Mouse (Mus musculus): ENCODE results near the gene AI413582. TPM values are rescaled to one million over a fixed set of nuclear protein-coding genes. Genes with fewer than 3 reads are reported as not detected.

The AI413582 gene
- total and polyA plus RNA-seq, 2 experiments: 4.9 to 12.9 TPM

GRCm38 (mm10) chr17:27577468-27577867 lies 11.9 kb upstream of the AI413582 start:
- no peak for TF ChIP-seq POLR2A (IDR thresholded peaks at IDR 0.05; ENCODE audit: extremely low read depth, insufficient read depth, low read length)
- no peak for TF ChIP-seq CTCF (IDR thresholded peaks at IDR 0.05; ENCODE audit: low read depth, low read length)
- H3K4me1 ChIP-seq (ENCODE audit: control insufficient read depth, insufficient read depth, low read length): no peaks in the 10 kb centered on the region
- H3K9ac ChIP-seq (ENCODE audit: low read depth, low read length): no peak overlapping the region
- H3K36me3 ChIP-seq (ENCODE audit: control insufficient read depth, insufficient read depth, low read length): peaks cover 9% of the 10 kb centered on the region; the same call in 1 of the 2 replicates
- no peaks in the 10 kb centered on the region for H3K27me3 ChIP-seq (ENCODE audit: control insufficient read depth, insufficient read depth, low read length)
- no peak overlapping the region for H3K27ac ChIP-seq (replicated peaks; ENCODE audit: insufficient read depth, low read depth, low read length)
- H3K79me2 ChIP-seq (ENCODE audit: control insufficient read depth, insufficient read depth, low read length): no peaks in the 10 kb centered on the region
- no peak overlapping the region for H3K4me3 ChIP-seq (ENCODE audit: insufficient read depth, low read depth, low read length)
- DNase-seq (ENCODE audit: extremely low read depth, low read depth, low spot score): no peak
- 80% methylated on average over 6 of the region's 6 CpGs for WGBS

DNA sequence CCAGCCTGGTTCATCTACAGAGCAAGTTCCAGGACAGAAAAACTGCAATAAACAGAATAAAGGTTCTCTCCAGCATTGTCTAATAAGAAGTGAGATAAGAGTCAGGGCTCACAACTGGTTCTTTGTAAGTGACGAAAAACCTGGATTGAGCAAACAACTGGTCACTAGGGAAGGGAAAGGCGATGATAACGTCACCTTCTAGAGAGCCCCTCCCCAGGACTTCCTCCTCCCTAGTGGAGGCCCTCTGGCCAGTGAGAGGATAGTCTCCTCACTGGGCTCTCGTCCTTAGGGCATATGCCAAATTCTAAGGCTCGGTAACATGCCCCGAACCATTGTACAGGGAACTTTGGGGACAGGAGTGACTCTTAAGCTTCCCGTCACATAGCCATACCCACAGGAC lies 10.5 kb upstream of the AI413582 start:
- H3K79me2 ChIP-seq (ENCODE audit: control insufficient read depth, insufficient read depth, low read length): no peaks in the 10 kb centered on the region
- WGBS: 88% methylated on average over 7 of the region's 7 CpGs
- H3K4me1 ChIP-seq (ENCODE audit: control insufficient read depth, insufficient read depth, low read length): peaks cover 2% of the 10 kb centered on the region; the same call in 1 of the 2 replicates
- no peak overlapping the region for H3K27ac ChIP-seq (replicated peaks; ENCODE audit: insufficient read depth, low read depth, low read length)
- peaks cover 8% of the 10 kb centered on the region; the same call in 1 of the 2 replicates for H3K36me3 ChIP-seq (ENCODE audit: control insufficient read depth, insufficient read depth, low read length)
- no peak for TF ChIP-seq CTCF (IDR thresholded peaks at IDR 0.05; ENCODE audit: low read depth, low read length)
- no peak overlapping the region for H3K9ac ChIP-seq (ENCODE audit: low read depth, low read length)
- H3K4me3 ChIP-seq (ENCODE audit: insufficient read depth, low read depth, low read length): no peak overlapping the region
- no peaks in the 10 kb centered on the region for H3K27me3 ChIP-seq (ENCODE audit: control insufficient read depth, insufficient read depth, low read length)
- no peak for DNase-seq (ENCODE audit: extremely low read depth, low read depth, low spot score)

- Histone ChIP-seq H3K79me2 (ENCODE audit: control insufficient read depth, insufficient read depth, low read length) (no peaks in the 10 kb centered on the region), H3K36me3 (ENCODE audit: control insufficient read depth, insufficient read depth, low read length) (peaks cover 5% of the 10 kb centered on the region; the same call in 1 of the 2 replicates), H3K27ac (replicated peaks; ENCODE audit: insufficient read depth, low read depth, low read length) (no peak overlapping the region), H3K9ac (ENCODE audit: low read depth, low read length) (no peak overlapping the region), H3K4me1 (ENCODE audit: control insufficient read depth, insufficient read depth, low read length) (peaks cover 2% of the 10 kb centered on the region; the same call in 1 of the 2 replicates), H3K4me3 (ENCODE audit: insufficient read depth, low read depth, low read length) (no peak overlapping the region), H3K27me3 (ENCODE audit: control insufficient read depth, insufficient read depth, low read length) (no peaks in the 10 kb centered on the region)
- no peak for TF ChIP-seq CTCF (IDR thresholded peaks at IDR 0.05; ENCODE audit: low read depth, low read length)
- no peak for TF ChIP-seq POLR2A (IDR thresholded peaks at IDR 0.05; ENCODE audit: extremely low read depth, insufficient read depth, low read length)
- DNase-seq (ENCODE audit: extremely low read depth, low read depth, low spot score): no peak
- 80% methylated on average over 10 of the region's 10 CpGs for WGBS
Observed at GRCm38 (mm10) chr17:27575116-27575776, 9.7 kb upstream of the AI413582 start.

- no peak for DNase-seq (ENCODE audit: extremely low read depth, low read depth, low spot score)
- H3K27ac ChIP-seq (replicated peaks; ENCODE audit: insufficient read depth, low read depth, low read length): no peak overlapping the region
- no peaks in the 10 kb centered on the region for H3K79me2 ChIP-seq (ENCODE audit: control insufficient read depth, insufficient read depth, low read length)
- TF ChIP-seq POLR2A (IDR thresholded peaks at IDR 0.05; ENCODE audit: extremely low read depth, insufficient read depth, low read length) (no peak), CTCF (IDR thresholded peaks at IDR 0.05; ENCODE audit: low read depth, low read length) (no peak)
- no peak overlapping the region for H3K9ac ChIP-seq (ENCODE audit: low read depth, low read length)
- no peak overlapping the region for H3K4me3 ChIP-seq (ENCODE audit: insufficient read depth, low read depth, low read length)
- H3K36me3 ChIP-seq (ENCODE audit: control insufficient read depth, insufficient read depth, low read length): no peaks in the 10 kb centered on the region; the same call in 1 of the 2 replicates
- H3K4me1 ChIP-seq (ENCODE audit: control insufficient read depth, insufficient read depth, low read length): peaks cover 2% of the 10 kb centered on the region; the same call in 1 of the 2 replicates
- H3K27me3 ChIP-seq (ENCODE audit: control insufficient read depth, insufficient read depth, low read length): no peaks in the 10 kb centered on the region
- WGBS: 84% methylated on average over 16 of the region's 16 CpGs
Observed at GRCm38 (mm10) chr17:27574470-27575115, 9.0 kb upstream of the AI413582 start.

DNA sequence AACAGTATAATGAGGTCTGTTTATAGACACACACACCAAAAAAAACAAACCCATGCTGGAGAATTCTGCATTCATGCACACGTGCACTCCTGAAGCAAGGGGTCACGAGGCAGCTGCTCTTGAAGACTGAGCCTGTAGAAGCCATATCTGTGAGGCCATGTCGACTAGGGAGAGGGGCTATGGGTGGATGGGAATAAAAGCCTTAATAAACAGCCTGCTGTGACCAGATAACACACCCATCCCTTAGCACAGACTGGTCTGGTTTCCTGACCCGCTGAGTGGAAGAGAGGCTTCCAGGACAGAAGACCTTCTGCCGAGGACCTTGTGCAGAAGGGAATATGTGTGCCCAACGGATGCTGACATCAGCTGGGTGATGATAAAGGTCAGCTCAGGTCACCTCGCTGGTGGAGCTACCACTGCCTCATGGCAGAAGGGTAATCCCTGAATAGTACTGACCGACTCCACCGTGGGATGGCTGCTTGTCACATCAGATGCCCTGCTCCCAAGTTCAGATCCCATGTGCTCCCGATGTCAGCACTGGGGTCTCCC lies 8.3 kb upstream of the AI413582 start:
- WGBS: 82% methylated on average over 10 of the region's 10 CpGs
- no peak for DNase-seq (ENCODE audit: extremely low read depth, low read depth, low spot score)
- H3K9ac ChIP-seq (ENCODE audit: low read depth, low read length): no peak overlapping the region

More for the DNA sequence above, 8.3 kb upstream of the AI413582 start:
- H3K36me3 ChIP-seq (ENCODE audit: control insufficient read depth, insufficient read depth, low read length): no peaks in the 10 kb centered on the region
- TF ChIP-seq CTCF (IDR thresholded peaks at IDR 0.05; ENCODE audit: low read depth, low read length) (no peak), POLR2A (IDR thresholded peaks at IDR 0.05; ENCODE audit: extremely low read depth, insufficient read depth, low read length) (no peak)
- no peaks in the 10 kb centered on the region for H3K27me3 ChIP-seq (ENCODE audit: control insufficient read depth, insufficient read depth, low read length)
- H3K27ac ChIP-seq (replicated peaks; ENCODE audit: insufficient read depth, low read depth, low read length): no peak overlapping the region
- H3K4me3 ChIP-seq (ENCODE audit: insufficient read depth, low read depth, low read length): no peak overlapping the region
- peaks cover 2% of the 10 kb centered on the region; the same call in 1 of the 2 replicates for H3K4me1 ChIP-seq (ENCODE audit: control insufficient read depth, insufficient read depth, low read length)
- H3K79me2 ChIP-seq (ENCODE audit: control insufficient read depth, insufficient read depth, low read length): no peaks in the 10 kb centered on the region

Measured in liver, adult 2 months (tissue).